Mouse (Mus musculus): ENCODE results near the gene Usp21.
"Not testable (repeated sequence)": the region's sequence is repeated elsewhere in the genome, so short reads cannot be mapped to it uniquely, and the experiment has no call there.

The Usp21 gene

DNA sequence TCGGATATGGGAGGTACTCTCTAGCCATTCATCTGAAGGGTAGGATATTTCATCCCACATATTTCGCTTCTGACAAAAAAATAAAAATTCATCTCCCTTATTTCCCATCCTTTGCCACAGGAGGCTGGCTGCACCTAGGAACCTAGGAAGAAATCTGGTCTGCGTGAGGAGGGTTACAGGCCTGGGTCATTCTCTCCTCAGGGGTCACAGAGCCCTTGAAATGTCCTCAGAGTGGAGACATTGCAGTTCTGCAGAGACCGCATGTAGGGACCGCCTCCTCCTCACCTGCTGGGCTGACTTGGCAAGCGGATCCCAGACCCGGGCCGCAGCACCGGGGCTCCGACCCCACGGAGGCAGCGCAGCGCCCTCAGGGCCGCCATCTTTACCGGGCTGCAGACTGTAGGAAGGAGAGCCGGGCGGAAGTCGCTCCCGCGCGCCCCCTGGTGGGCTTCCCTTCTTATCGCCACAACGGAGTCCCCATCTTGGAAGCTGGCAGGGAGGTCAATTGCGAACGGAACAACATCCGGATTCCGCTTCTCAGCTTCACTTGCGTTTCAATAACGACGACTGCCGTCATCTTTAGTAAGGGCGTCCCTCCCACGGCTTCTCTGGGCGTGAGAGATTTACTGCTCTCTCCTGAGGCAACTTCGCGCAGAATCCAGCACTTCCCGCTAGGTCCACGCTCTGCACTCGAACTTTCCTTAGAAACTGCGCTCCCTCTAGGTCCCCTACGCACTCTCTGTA is 40.9 kb downstream of the Usp21 start:
- DNase-seq (ENCODE audit: low spot score in 2 of 2): peak; percentile 96 to 98

DNA sequence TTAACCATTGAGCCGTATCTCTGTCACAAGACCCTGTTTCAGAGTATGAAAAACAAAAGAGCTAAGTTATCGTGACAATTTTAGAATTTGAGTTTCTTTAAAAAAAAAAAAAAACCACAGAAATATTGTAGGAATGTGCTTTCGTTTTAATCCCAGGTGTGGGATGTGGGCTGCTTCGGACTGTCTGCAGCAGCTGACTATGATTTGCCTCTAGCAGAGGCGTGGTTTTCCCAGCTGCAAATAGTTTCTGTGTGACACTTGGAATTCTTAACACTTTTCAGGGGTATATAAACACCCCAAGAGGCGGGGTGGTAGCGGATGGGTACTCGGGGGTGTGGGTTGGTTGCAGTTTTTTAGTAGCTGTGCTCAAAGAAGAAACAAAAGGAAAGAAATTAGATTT is 42.4 kb downstream of the Usp21 start:
- DNase-seq (ENCODE audit: low spot score in 2 of 2): no peak

DNA sequence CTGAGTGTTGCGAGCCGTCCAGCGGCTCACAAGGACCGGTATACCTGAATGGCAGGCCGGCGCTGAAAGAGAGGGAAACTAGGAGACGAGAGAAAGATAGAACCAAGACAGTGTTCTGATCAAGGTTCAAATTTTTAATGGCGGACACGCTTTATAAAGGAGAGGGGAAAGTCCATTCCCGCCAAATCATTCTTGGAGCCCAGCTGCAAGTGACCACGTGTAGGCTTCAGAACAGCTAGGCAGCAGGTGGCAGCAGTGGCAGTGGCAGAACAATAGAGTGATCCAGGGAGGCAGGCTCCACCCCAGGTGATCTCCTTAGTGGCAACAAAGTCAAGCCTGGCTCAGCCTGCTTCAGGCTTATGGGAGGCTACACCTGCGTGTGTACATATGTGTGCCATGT is 45.8 kb downstream of the Usp21 start:
- not testable (repeated sequence) for DNase-seq (ENCODE audit: low spot score in 2 of 2)

DNA sequence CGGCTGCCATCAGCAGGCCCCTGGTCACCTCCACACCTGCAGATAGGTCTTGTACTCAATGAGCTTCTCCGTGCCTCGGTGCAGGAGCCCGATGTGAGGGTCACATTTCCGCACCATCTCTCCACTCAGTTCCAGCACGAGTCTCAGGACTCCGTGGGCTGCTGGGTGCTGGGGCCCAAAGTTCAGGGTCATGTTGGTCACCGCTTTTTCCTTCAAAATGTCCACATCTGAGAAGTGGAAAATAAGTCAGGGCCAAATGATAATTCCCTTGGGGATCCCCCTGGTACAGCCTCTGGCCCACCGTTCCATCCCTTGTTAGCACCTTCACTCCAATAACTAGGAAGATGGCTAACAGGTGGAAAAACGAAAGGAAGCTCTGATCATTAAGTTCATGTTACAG is 46.9 kb downstream of the Usp21 start:
- no peak for DNase-seq (ENCODE audit: low spot score in 2 of 2)

DNA sequence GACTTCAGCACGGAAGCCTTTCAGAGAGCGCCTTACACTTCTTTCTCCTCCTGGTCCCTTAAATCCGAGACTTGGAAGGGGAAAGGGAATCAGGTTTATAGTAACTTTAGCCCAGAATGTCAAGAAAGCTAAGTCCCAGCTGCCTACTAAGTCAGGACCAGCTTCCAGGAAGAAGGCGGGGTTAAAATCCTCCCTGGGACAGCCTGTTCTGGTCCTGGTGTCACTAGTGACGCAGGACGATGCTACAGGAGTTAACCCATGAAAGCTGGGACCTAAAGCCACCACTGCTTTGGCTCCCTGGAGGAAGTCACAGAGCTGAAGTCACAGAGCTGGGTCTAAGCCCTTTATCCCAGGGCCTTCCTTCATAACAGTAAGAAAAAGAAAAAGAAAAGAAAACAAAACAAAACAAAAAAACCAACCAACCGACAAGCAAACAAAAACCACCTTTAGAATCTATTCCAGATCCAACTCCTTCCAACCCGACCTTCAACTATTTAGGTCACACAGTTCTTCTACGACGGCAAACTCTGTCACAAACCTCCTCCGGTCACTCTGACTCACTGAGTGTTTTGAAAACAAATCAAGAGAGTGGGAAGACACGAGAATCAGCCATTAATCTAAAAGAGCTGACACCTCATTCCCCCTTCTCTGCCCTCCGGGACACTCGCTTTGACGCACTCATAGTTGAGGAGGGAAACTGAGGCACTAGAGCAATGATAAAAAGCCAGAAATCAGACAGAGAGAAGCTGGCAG is 47.6 kb downstream of the Usp21 start:
- DNase-seq (ENCODE audit: low spot score in 2 of 2): no peak

DNA sequence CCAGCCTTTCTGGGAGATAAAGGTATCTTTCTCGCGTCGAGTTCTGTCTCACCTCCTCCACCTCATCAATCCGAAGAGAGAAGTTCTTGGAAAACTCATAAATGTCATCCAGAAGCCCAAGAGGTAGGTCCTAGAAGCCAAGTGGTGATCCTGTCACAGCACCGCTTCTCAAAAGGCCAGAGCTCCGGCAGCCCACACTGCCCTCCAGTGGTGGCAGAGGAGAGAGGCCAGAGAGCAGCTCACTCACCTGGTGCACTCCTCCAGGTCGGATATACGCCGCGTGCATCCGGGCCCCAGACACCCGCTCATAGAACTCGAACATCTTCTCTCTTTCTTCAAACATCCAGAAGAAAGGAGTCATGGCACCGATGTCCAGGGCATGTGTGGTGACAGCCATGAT is 49.3 kb downstream of the Usp21 start:
- DNase-seq (ENCODE audit: low spot score in 2 of 2): peak in 1 of 2 experiments; percentile 49

DNA sequence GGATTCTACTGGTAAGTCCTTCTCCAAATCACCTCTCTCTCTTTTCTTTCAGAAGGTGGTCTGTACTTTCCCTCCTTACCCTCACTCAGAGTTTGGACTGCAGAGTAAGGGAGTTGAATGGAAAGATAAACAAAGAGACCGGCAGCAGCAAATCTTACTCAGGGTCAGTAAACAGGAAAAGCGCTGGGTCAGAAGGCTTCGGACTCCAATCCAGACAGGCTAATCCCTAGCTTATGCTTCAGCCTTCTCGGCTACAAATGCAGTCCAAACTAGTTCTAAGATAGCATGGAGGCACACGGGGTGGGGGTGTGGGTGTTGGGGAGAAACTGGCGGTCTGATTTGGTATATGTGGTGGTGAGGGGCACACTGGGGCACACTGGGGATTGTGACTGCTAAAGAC is 50.4 kb downstream of the Usp21 start:
- no peak for DNase-seq (ENCODE audit: low spot score in 2 of 2)

DNA sequence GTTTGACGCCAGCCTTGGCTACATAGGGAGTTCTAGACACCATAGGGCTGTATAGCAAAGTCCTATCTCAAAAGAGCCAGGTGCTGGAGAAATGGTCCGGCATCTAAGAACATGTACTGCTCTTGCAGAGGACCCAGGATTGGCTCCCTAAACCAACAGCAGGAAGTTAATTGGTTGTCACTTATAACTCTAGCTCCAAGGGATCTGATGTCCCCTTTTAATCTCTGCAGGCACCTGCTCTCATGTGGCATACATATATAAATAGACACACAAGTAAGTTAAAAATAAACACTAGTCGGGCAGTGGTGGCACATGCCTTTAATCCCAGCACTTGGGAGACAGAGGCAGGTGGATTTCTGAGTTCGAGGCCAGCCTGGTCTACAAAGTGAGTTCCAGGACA is 52.0 kb downstream of the Usp21 start:
- no peak for DNase-seq (ENCODE audit: low spot score in 2 of 2)

DNA sequence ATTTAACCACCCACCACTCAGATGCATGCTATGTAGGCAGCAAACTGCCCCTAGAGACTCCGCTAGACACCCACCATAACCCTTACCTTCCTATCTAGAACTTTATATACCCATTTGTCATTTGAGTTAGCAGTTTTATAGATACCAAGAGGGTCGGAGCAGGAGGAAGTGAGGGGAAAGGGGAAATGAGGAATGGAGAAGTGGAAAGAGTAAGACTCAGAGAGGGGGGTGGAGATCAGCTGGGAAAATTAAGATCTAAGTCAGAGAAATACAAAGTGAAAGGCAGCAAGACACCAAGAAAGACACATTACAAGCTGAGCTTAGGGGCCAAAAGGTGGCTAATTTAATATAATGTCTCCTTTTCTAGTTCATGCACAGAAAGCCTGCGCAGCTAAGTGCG is 53.3 kb downstream of the Usp21 start:
- DNase-seq (ENCODE audit: low spot score in 2 of 2): no peak

DNA sequence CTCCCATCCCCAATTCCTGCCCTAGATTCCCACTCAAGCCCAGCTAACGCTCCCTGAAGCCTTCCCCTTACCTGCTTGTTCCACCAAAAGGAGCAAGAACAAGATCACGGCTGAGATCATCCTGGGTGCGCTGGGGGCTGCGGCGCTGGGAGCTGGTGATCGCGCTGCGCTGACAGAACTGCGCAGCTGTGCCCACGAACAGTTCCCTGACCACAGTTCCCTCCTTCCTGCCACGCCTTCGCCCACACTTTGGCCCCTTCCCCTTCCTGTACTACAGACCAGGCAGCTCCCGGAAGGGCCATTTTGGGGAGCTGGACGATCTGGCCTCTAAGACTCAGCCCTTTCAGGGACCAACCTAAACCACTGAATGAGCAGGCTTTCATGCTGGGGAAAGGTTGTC is 53.7 kb downstream of the Usp21 start, which contains the start of gene Fcer1g:
Gene Fcer1g, minus strand, starts transcription at position 240 of the 400 bp plus-strand sequence.
- DNase-seq (ENCODE audit: low spot score in 2 of 2): no peak

DNA sequence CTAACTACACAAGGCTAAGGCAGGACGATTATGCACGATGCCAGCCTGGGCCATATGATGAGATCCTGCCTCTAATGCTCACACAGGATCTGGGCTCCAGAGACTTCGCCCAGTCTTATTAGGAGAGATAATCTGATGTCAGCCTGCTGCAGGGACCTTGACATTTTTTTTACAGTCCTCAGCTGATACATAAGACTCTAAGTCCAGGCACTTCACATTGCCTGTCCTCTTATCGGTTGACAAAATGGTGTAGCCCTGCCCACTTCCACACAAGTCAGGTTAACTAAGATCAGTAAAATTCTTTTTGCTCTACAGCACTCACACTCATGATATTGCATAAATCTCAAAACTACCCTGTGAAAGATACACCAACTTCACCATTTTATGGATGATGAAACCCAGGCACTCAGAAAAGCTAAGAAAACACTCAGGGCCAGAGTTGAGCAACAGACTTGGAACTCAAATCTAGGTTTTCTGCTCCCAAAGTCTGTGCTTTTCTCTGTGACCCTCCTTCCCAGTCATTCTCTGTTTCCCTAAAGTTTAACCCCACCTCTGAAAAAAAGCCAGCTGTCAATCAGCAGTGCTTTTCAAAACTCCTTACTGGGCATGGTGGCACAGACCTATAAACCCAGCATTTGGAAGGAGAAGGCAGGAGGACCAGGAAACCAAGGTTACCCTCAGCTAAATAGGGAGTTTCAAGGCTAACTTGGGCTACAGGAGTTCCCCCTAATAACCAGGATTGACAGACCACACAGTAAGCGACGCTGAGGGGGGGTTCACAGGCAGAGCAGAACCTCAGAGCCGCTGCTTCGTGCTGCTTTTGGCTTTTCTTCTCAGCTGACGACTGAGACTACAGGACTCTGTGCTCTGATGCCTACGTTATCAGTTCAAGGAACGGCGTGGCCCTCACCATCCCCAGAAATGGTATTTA is 54.7 kb downstream of the Usp21 start:
- no peak for DNase-seq (ENCODE audit: low spot score in 2 of 2)

DNA sequence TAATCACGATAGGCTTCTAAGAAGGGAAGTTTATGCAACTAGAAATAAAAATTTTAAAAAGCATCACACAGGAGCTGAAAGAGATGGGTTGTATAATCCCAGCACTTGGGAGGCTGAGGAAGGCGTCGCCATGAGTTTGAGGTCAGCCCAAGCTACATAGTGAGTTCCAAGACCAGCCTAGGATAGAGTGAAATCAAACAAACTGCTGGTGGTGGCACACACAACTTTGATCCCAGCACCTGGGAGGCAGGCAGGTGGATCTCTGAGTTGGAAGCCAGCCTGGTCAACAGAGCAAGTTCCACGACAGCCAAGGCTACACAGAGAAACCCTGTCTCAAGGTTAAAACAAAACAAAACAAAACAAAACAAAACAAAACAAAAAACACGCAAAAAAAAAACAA is 55.4 kb downstream of the Usp21 start:
- no peak for DNase-seq (ENCODE audit: low spot score in 2 of 2)

All from frontal cortex, postnatal 36 days (tissue).